Mouse (Mus musculus): ENCODE data around the gene Bmpr1b.

Bmpr1b gene

GRCm38 (mm10) chr3:142034160-142034559, 135.1 kb downstream of the Bmpr1b start:
- no peak for DNase-seq (ENCODE audit: low spot score)

GRCm38 (mm10) chr3:142019716-142020115, 149.5 kb downstream of the Bmpr1b start:
- no peak for DNase-seq (ENCODE audit: low spot score)

- DNase-seq (ENCODE audit: low spot score): no peak
Observed at GRCm38 (mm10) chr3:141984548-141984947, 184.7 kb downstream of the Bmpr1b start.

GRCm38 (mm10) chr3:141981613-141982432, 187.4 kb downstream of the Bmpr1b start:
- no peak for DNase-seq (ENCODE audit: low spot score)

- DNase-seq (ENCODE audit: low spot score): no peak
Observed at GRCm38 (mm10) chr3:141966244-141966643, 203.0 kb downstream of the Bmpr1b start.

- no peak for DNase-seq (ENCODE audit: low spot score)
Observed at GRCm38 (mm10) chr3:141952931-141953330, 216.3 kb downstream of the Bmpr1b start.

- no peak for DNase-seq (ENCODE audit: low spot score)
Observed at GRCm38 (mm10) chr3:141950642-141951041, 218.6 kb downstream of the Bmpr1b start.

- DNase-seq (ENCODE audit: low spot score): no peak
Observed at GRCm38 (mm10) chr3:141948506-141948905, 220.7 kb downstream of the Bmpr1b start.

GRCm38 (mm10) chr3:141948096-141948495, 221.1 kb downstream of the Bmpr1b start:
- DNase-seq (ENCODE audit: low spot score): no peak

GRCm38 (mm10) chr3:141946846-141947245, 222.4 kb downstream of the Bmpr1b start:
- DNase-seq (ENCODE audit: low spot score): no peak

- no peak for DNase-seq (ENCODE audit: low spot score)
Observed at GRCm38 (mm10) chr3:141943317-141943742, 225.9 kb downstream of the Bmpr1b start.

- no peak for DNase-seq (ENCODE audit: low spot score)
Observed at GRCm38 (mm10) chr3:141940207-141940606, 229.0 kb downstream of the Bmpr1b start.

GRCm38 (mm10) chr3:141936594-141937272, 232.5 kb downstream of the Bmpr1b start:
- DNase-seq (ENCODE audit: low spot score): no peak

GRCm38 (mm10) chr3:141932956-141933355, 236.3 kb downstream of the Bmpr1b start:
- peak; percentile 38 for DNase-seq (ENCODE audit: low spot score)

- DNase-seq (ENCODE audit: low spot score): no peak
Observed at GRCm38 (mm10) chr3:141931372-141932092, 237.7 kb downstream of the Bmpr1b start.

- no peak for DNase-seq (ENCODE audit: low spot score)
Observed at GRCm38 (mm10) chr3:141923442-141923841, 245.8 kb downstream of the Bmpr1b start.

- DNase-seq (ENCODE audit: low spot score): no peak
Observed at GRCm38 (mm10) chr3:141921161-141921560, 248.1 kb downstream of the Bmpr1b start.

GRCm38 (mm10) chr3:141919661-141920060, 249.6 kb downstream of the Bmpr1b start:
- no peak for DNase-seq (ENCODE audit: low spot score)

- no peak for DNase-seq (ENCODE audit: low spot score)
Observed at GRCm38 (mm10) chr3:141917166-141917565, 252.1 kb downstream of the Bmpr1b start.

- no peak for DNase-seq (ENCODE audit: low spot score)
Observed at GRCm38 (mm10) chr3:141915995-141916394, 253.2 kb downstream of the Bmpr1b start.

GRCm38 (mm10) chr3:141914588-141914987, 254.6 kb downstream of the Bmpr1b start:
- DNase-seq (ENCODE audit: low spot score): no peak

- no peak for DNase-seq (ENCODE audit: low spot score)
Observed at GRCm38 (mm10) chr3:141909136-141909535, 260.1 kb downstream of the Bmpr1b start.
